In genomic region chr5:135185596-135185995, GRCm38 (mm10) we compare ENCODE assay signal across 9 mouse cellular contexts. TPM values are rescaled to one million over a fixed set of nuclear protein-coding genes. Genes with fewer than 3 reads are reported as not detected.
DNase-seq lines count a peak whose midpoint lies in the region; ATAC-seq and TF ChIP-seq lines count a peak whose summit lies in the region.
"Had no signal": no experiment of that assay in that cellular context is flagged by ENCODE, and none has a peak within 500 bp of the region (broad histone marks: within the 10 kb centered on the region; RNA-seq: fewer than 3 reads in every experiment).

No protein-coding gene starts in this region.

- DNase-seq in heart, adult 9 months (ENCODE audit: low spot score in 2 of 2), result no peak
- DNase-seq in CD4-positive helper T cell, adult 2 months (ENCODE audit: low read depth, low spot score), result peak; percentile 70
- DNase-seq in urinary bladder, postnatal 4 days (ENCODE audit: low spot score in 2 of 2), result no peak
- no peak for DNase-seq in right cerebral cortex, postnatal 14 days
- DNase-seq in right cerebral cortex, postnatal 4 days, result no peak

- TF ChIP-seq CTCF in bone marrow macrophage, adult 2 months (IDR thresholded peaks at IDR 0.05; ENCODE audit: low read depth, low read length), result peak; percentile 24; the same call in 1 of the 2 replicates

- no peak overlapping the region for H3K9ac ChIP-seq in heart, embryonic 14.5 days (ENCODE audit: low read length)
- no peak overlapping the region for H3K9ac ChIP-seq in liver, embryonic 15.5 days

- H3K9me3 ChIP-seq in heart, embryonic 14.5 days (ENCODE audit: control insufficient read depth, low read length), result no peaks in the 10 kb centered on the region
- no peaks in the 10 kb centered on the region for H3K9me3 ChIP-seq in liver, embryonic 15.5 days (replicated peaks)
- H3K9me3 ChIP-seq: megakaryocyte, embryonic 14.5 days had no signal

- no peak for TF ChIP-seq POLR2A in bone marrow macrophage, adult 2 months (IDR thresholded peaks at IDR 0.05; ENCODE audit: borderline replicate concordance, low read depth, low read length)

- peaks cover 40% of the 10 kb centered on the region for H3K36me3 ChIP-seq in heart, embryonic 14.5 days (ENCODE audit: control insufficient read depth, insufficient read depth, low read length)
- peaks cover 38% of the 10 kb centered on the region for H3K36me3 ChIP-seq in liver, embryonic 15.5 days (replicated peaks)

- WGBS in heart, embryonic 14.5 days, result 35% methylated on average over 3 of the region's 3 CpGs
- 24% methylated on average over 3 of the region's 3 CpGs for WGBS in liver, embryonic 15.5 days (ENCODE audit: insufficient replicate concordance)

- no peak overlapping the region for H3K4me3 ChIP-seq in heart, embryonic 14.5 days (ENCODE audit: control insufficient read depth in 1 of 2, insufficient read depth in 1 of 2, low read depth in 1 of 2, low read length in 2 of 2)
- H3K4me3 ChIP-seq in bone marrow macrophage, adult 2 months (ENCODE audit: insufficient read depth, low read length), result no peak overlapping the region
- H3K4me3 ChIP-seq in liver, embryonic 15.5 days (replicated peaks), result 0 out of 2 replicates have a peak overlapping the region, but pooled peaks have one; percentile 98

- H3K27me3 ChIP-seq in heart, embryonic 14.5 days (ENCODE audit: control insufficient read depth, insufficient read depth, low read length), result no peaks in the 10 kb centered on the region
- no peaks in the 10 kb centered on the region for H3K27me3 ChIP-seq in liver, embryonic 15.5 days
- H3K27me3 ChIP-seq: megakaryocyte, embryonic 14.5 days had no signal

- H3K4me1 ChIP-seq in heart, embryonic 14.5 days (ENCODE audit: control insufficient read depth in 2 of 2, insufficient read depth in 2 of 2, low read length in 2 of 2), result peaks cover 6 to 19% of the 10 kb centered on the region in 2 experiments
- H3K4me1 ChIP-seq in bone marrow macrophage, adult 2 months (ENCODE audit: control insufficient read depth, insufficient read depth, low read length), result peaks cover 18% of the 10 kb centered on the region
- H3K4me1 ChIP-seq in liver, embryonic 15.5 days (replicated peaks), result peaks cover 49% of the 10 kb centered on the region

- H3K4me2 ChIP-seq in heart, embryonic 14.5 days (ENCODE audit: low read length), result peak overlapping the region; percentile 81; the same call in 1 of the 2 replicates
- peak overlapping the region; percentile 81 for H3K4me2 ChIP-seq in liver, embryonic 15.5 days

- no peak for ATAC-seq in heart, embryonic 14.5 days (ENCODE audit: insufficient number of reproducible peaks, insufficient read depth, low FRiP score, low read depth)
- no peak for ATAC-seq in liver, embryonic 15.5 days (ENCODE audit: insufficient read depth)

- H3K27ac ChIP-seq in heart, embryonic 14.5 days (replicated peaks in 1 of 2; ENCODE audit: control insufficient read depth in 1 of 2, insufficient read depth in 1 of 2, low read depth in 2 of 2, low read length in 2 of 2), result no peak overlapping the region
- 0 out of 2 replicates have a peak overlapping the region, but pooled peaks have one; percentile 31 for H3K27ac ChIP-seq in bone marrow macrophage, adult 2 months (ENCODE audit: insufficient read depth, low read depth, low read length)
- peak overlapping the region; percentile 94; the same call in 1 of the 2 replicates for H3K27ac ChIP-seq in liver, embryonic 15.5 days (replicated peaks)

RNA-seq across cellular contexts. Expression of gene Baz1b, which starts 1.5 kb away (rescaled TPM):
- polyA plus RNA-seq in heart, embryonic 14.5 days (2014; fragmentation: Nextera tagmentation; extraction: Ambion mirVana), result 32.8 and 32.9 TPM in 2 replicates
- polyA plus RNA-seq in bone marrow macrophage, adult 2 months (2012; ENCODE audit: insufficient read depth, insufficient read length, missing spikeins), result 57.5 and 58.9 TPM in 2 replicates
- 18.2 and 20.1 TPM in 2 replicates for polyA plus RNA-seq in liver, embryonic 15.5 days (2015; fragmentation: Nextera tagmentation; extraction: Ambion mirVana)

RNA-seq across cellular contexts. Expression of gene Bcl7b, which starts 17.5 kb away (rescaled TPM):
- polyA plus RNA-seq in heart, embryonic 14.5 days (2014; fragmentation: Nextera tagmentation; extraction: Ambion mirVana), result 36.7 and 41.4 TPM in 2 replicates
- polyA plus RNA-seq in bone marrow macrophage, adult 2 months (2012; ENCODE audit: insufficient read depth, insufficient read length, missing spikeins), result 48.9 and 57.6 TPM in 2 replicates
- polyA plus RNA-seq in liver, embryonic 15.5 days (2015; fragmentation: Nextera tagmentation; extraction: Ambion mirVana), result 26.2 and 27.7 TPM in 2 replicates

RNA-seq across cellular contexts. Expression of gene Tbl2, which starts 36.1 kb away (rescaled TPM):
- 18.0 and 20.0 TPM in 2 replicates for polyA plus RNA-seq in heart, embryonic 14.5 days (2014; fragmentation: Nextera tagmentation; extraction: Ambion mirVana)
- 5.9 and 6.2 TPM in 2 replicates for polyA plus RNA-seq in bone marrow macrophage, adult 2 months (2012; ENCODE audit: insufficient read depth, insufficient read length, missing spikeins)
- 11.7 and 12.2 TPM in 2 replicates for polyA plus RNA-seq in liver, embryonic 15.5 days (2015; fragmentation: Nextera tagmentation; extraction: Ambion mirVana)

Comparison
In these comparisons a context has a peak if more than half of its experiments do, and no peak if none do; other contexts are left out.
1. H3K27ac ChIP-seq: peak in bone marrow macrophage, adult 2 months (single experiment) and liver, embryonic 15.5 days (single experiment); none in heart, embryonic 14.5 days (0 of 2).